Mouse (Mus musculus): ENCODE results near the gene Cpsf4l.
A peak's percentile ranks its signal among the peaks of the same experiment; 100 is the strongest.

The Cpsf4l gene

GRCm38 (mm10) chr11:113736848-113737552 lies 27.2 kb upstream of the Cpsf4l start:
- DNase-seq (ENCODE audit: extremely low read depth, insufficient read length, low spot score) = no peak

- peak; percentile 52 for DNase-seq (ENCODE audit: extremely low read depth, insufficient read length, low spot score)
Observed at GRCm38 (mm10) chr11:113735151-113735550, 25.3 kb upstream of the Cpsf4l start.

- peak; percentile 80 for DNase-seq (ENCODE audit: extremely low read depth, insufficient read length, low spot score)
Observed at GRCm38 (mm10) chr11:113733631-113734364, 24.0 kb upstream of the Cpsf4l start.

- DNase-seq (ENCODE audit: extremely low read depth, insufficient read length, low spot score) = peak; percentile 47
Observed at GRCm38 (mm10) chr11:113731945-113732612, 22.3 kb upstream of the Cpsf4l start.

- peak; percentile 76 for DNase-seq (ENCODE audit: extremely low read depth, insufficient read length, low spot score)
Observed at GRCm38 (mm10) chr11:113730879-113731278, 21.1 kb upstream of the Cpsf4l start.

GRCm38 (mm10) chr11:113729917-113730316 lies 20.1 kb upstream of the Cpsf4l start:
- peak; percentile 87 for DNase-seq (ENCODE audit: extremely low read depth, insufficient read length, low spot score)

GRCm38 (mm10) chr11:113729239-113729638 lies 19.4 kb upstream of the Cpsf4l start:
- no peak for DNase-seq (ENCODE audit: extremely low read depth, insufficient read length, low spot score)

- no peak for DNase-seq (ENCODE audit: extremely low read depth, insufficient read length, low spot score)
Observed at GRCm38 (mm10) chr11:113727992-113728391, 18.2 kb upstream of the Cpsf4l start.

GRCm38 (mm10) chr11:113726994-113727888 lies 17.4 kb upstream of the Cpsf4l start:
- DNase-seq (ENCODE audit: extremely low read depth, insufficient read length, low spot score) = no peak

- DNase-seq (ENCODE audit: extremely low read depth, insufficient read length, low spot score) = no peak
Observed at GRCm38 (mm10) chr11:113725235-113726048, 15.6 kb upstream of the Cpsf4l start.

- DNase-seq (ENCODE audit: extremely low read depth, insufficient read length, low spot score) = no peak
Observed at GRCm38 (mm10) chr11:113722405-113723090, 12.7 kb upstream of the Cpsf4l start.

GRCm38 (mm10) chr11:113717767-113718424 lies 8.1 kb upstream of the Cpsf4l start:
- DNase-seq (ENCODE audit: extremely low read depth, insufficient read length, low spot score) = no peak

- DNase-seq (ENCODE audit: extremely low read depth, insufficient read length, low spot score) = no peak
Observed at GRCm38 (mm10) chr11:113716132-113716531, 6.3 kb upstream of the Cpsf4l start.

- no peak for DNase-seq (ENCODE audit: extremely low read depth, insufficient read length, low spot score)
Observed at GRCm38 (mm10) chr11:113715078-113715674, 5.4 kb upstream of the Cpsf4l start.

GRCm38 (mm10) chr11:113711061-113711460 lies 1.2 kb upstream of the Cpsf4l start:
- no peak for DNase-seq (ENCODE audit: extremely low read depth, insufficient read length, low spot score)

- no peak for DNase-seq (ENCODE audit: extremely low read depth, insufficient read length, low spot score)
Observed at GRCm38 (mm10) chr11:113710257-113710777, 500 bp upstream of the Cpsf4l start.

- DNase-seq (ENCODE audit: extremely low read depth, insufficient read length, low spot score) = no peak
Observed at GRCm38 (mm10) chr11:113709272-113709671, 545 bp downstream of the Cpsf4l start.

GRCm38 (mm10) chr11:113708629-113709213 lies 1.1 kb downstream of the Cpsf4l start:
- DNase-seq (ENCODE audit: extremely low read depth, insufficient read length, low spot score) = no peak
